Mouse (Mus musculus) spleen, adult 2 months (tissue): ENCODE data around the gene Stk38.

Experiments used
- CTCF ChIP-seq: fragments of 200-500 bp; IDR thresholded peaks from 2 replicates; pipeline ENCODE4 v1.5.1; 2011; ENCODE audit warnings: mild to moderate bottlenecking, inconsistent platforms; ENCODE audit not compliant: insufficient read depth, insufficient read length, insufficient replicate concordance; ENCODE audit errors: extremely low read depth
- POLR2A ChIP-seq: fragments of 200-500 bp; IDR thresholded peaks from 2 replicates; pipeline ENCODE4 v1.6.1; 2011; ENCODE audit warnings: low read depth, low read length, inconsistent platforms

DNA sequence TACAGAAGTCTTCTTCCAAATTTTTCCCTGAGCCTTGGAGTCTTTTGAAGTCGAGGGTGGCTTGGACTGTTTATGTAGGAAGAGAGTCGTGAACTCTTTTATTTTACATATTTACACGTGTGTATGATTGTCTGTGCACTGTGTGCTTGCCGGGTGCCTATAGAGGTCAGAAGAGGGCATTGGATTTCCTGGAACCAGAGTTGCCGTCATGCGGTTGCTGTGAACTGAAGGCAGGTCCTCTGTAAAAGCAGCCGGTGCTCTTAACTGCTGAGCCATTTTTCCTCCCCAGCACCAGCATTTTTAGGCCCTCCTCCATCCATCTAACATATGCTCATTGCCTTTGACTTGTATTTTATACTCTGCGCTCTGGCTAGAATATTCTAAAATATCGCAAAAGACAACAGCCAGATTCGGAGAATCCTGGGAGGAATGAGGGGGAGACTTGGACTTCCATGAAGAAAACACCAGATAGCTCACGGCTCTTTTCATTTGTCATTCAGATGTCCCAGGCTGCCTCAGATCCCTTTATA lies 49.6 kb upstream of the Stk38 start:
- TF ChIP-seq POLR2A (no peak), CTCF (no peak)
